Mouse (Mus musculus) ES-Bruce4 (cell line): ENCODE data around the gene Mvk. TPM values are rescaled to one million over a fixed set of nuclear protein-coding genes. Genes with fewer than 3 reads are reported as not detected.

Source experiments
- H3K27ac ChIP-seq: 2 replicates; pipeline ENCODE4 v1.5.1; 2012; ENCODE audit warnings: low read length, inconsistent platforms; ENCODE audit not compliant: insufficient read depth
- H3K27me3 ChIP-seq: 2 replicates; pipeline ENCODE4 v1.6.1; 2012; ENCODE audit warnings: mild to moderate bottlenecking, low read length, inconsistent platforms; ENCODE audit not compliant: control insufficient read depth, poor library complexity, insufficient read depth, severe bottlenecking
- H3K36me3 ChIP-seq: 2 replicates; pipeline ENCODE4 v1.6.1; 2012; ENCODE audit warnings: inconsistent platforms, mild to moderate bottlenecking, low read length, moderate library complexity; ENCODE audit not compliant: control insufficient read depth, poor library complexity, insufficient read depth, severe bottlenecking
- H3K4me1 ChIP-seq: one replicate; pipeline ENCODE4 v1.8.1; 2011; ENCODE audit warnings: low read length; ENCODE audit not compliant: control insufficient read depth, insufficient read depth
- H3K4me3 ChIP-seq: 2 replicates; pipeline ENCODE4 v1.5.1; 2011; ENCODE audit warnings: low read depth, mild to moderate bottlenecking, low read length
- H3K9ac ChIP-seq: 2 replicates; pipeline ENCODE4 v1.6.1; 2012; ENCODE audit warnings: low read depth, mild to moderate bottlenecking, inconsistent platforms; ENCODE audit not compliant: poor library complexity, severe bottlenecking
- H3K9me3 ChIP-seq: replicated peaks from 2 replicates; pipeline ENCODE4 v1.6.1; 2012; ENCODE audit warnings: mild to moderate bottlenecking, low read length, inconsistent platforms; ENCODE audit not compliant: control insufficient read depth, poor library complexity, insufficient read depth, severe bottlenecking
- CTCF ChIP-seq: IDR thresholded peaks from one replicate; pipeline ENCODE4 v1.8.1; 2011; ENCODE audit warnings: low read depth, low read length
- EP300 ChIP-seq: IDR thresholded peaks from 2 replicates; pipeline ENCODE4 v1.6.1; 2011; ENCODE audit warnings: low read depth, low read length; ENCODE audit not compliant: insufficient read depth
- POLR2A ChIP-seq: IDR thresholded peaks from one replicate; pipeline ENCODE4 v1.8.1; 2011; ENCODE audit warnings: low read length; ENCODE audit not compliant: insufficient read depth
- polyA plus RNA-seq: library from polyadenylated mRNA; stranded (reverse); fragments of >200 nt; gene quantifications from 2 replicates; pipeline ENCODE4 v1.2.4, GENCODE M21; 2011; ENCODE audit warnings: low read depth; ENCODE audit not compliant: missing spikeins, insufficient read depth, insufficient read length

Mvk gene
- polyA plus RNA-seq, 1 experiment = 16.7 TPM

GRCm38 (mm10) chr5:114444368-114444692 lies 261 bp downstream of the Mvk start:
- Histone ChIP-seq H3K27ac (no peak overlapping the region), H3K9me3 (no peaks in the 10 kb centered on the region)
- TF ChIP-seq EP300 = no peak
- no peak for TF ChIP-seq CTCF
- no peak for TF ChIP-seq POLR2A

GRCm38 (mm10) chr5:114449011-114449410 lies 4.9 kb downstream of the Mvk start:
- Histone ChIP-seq H3K36me3 (no peaks in the 10 kb centered on the region), H3K4me1 (no peaks in the 10 kb centered on the region)

More at GRCm38 (mm10) chr5:114444368-114444692, 261 bp downstream of the Mvk start:
- Histone ChIP-seq H3K9ac (peak overlapping the region; percentile 90), H3K36me3 (no peaks in the 10 kb centered on the region), H3K27me3 (no peaks in the 10 kb centered on the region), H3K4me1 (no peaks in the 10 kb centered on the region), H3K4me3 (peak overlapping the region; percentile 67)

DNA sequence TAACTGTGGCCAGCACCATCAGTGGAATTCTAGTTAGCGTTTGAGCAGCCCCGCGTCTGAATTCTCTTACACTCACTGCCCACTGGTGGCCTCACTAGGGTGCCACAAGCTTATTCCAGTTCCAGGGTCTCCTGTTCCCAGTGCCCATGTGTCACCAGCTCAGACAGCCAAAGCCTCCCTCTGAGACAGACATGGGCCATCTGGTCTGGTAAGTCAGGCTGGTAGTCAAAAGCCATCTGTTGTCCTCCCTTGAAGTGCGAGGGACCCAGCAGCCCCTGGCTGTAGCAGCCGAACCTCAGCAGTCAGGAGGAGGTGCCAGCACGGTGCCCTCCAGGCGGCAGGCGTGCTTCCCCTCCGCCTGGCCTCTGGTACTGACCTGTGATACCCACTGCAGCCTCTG lies 12.2 kb downstream of the Mvk start:
- H3K27ac ChIP-seq = no peak overlapping the region
- H3K36me3 ChIP-seq = no peaks in the 10 kb centered on the region
- H3K4me1 ChIP-seq = no peaks in the 10 kb centered on the region
- no peak overlapping the region for H3K9ac ChIP-seq
- no peak for TF ChIP-seq POLR2A
- no peak for TF ChIP-seq EP300
- TF ChIP-seq CTCF = no peak
- no peaks in the 10 kb centered on the region for H3K9me3 ChIP-seq
- no peak overlapping the region for H3K4me3 ChIP-seq
- no peaks in the 10 kb centered on the region for H3K27me3 ChIP-seq

More at GRCm38 (mm10) chr5:114449011-114449410, 4.9 kb downstream of the Mvk start:
- Histone ChIP-seq H3K4me3 (no peak overlapping the region), H3K9ac (no peak overlapping the region), H3K9me3 (no peaks in the 10 kb centered on the region), H3K27me3 (no peaks in the 10 kb centered on the region), H3K27ac (no peak overlapping the region)
- TF ChIP-seq CTCF (no peak), EP300 (no peak), POLR2A (no peak)

GRCm38 (mm10) chr5:114456995-114457605 lies 13.0 kb downstream of the Mvk start:
- TF ChIP-seq EP300 = no peak
- TF ChIP-seq CTCF = no peak
- no peak for TF ChIP-seq POLR2A
- Histone ChIP-seq H3K9me3 (no peaks in the 10 kb centered on the region), H3K27ac (no peak overlapping the region), H3K36me3 (no peaks in the 10 kb centered on the region), H3K27me3 (no peaks in the 10 kb centered on the region), H3K4me1 (peaks cover 3% of the 10 kb centered on the region), H3K9ac (no peak overlapping the region), H3K4me3 (no peak overlapping the region)

GRCm38 (mm10) chr5:114461238-114461637 lies 17.2 kb downstream of the Mvk start:
- no peak overlapping the region for H3K4me3 ChIP-seq
- peaks cover 3% of the 10 kb centered on the region for H3K4me1 ChIP-seq
- no peaks in the 10 kb centered on the region for H3K36me3 ChIP-seq

GRCm38 (mm10) chr5:114462067-114463040 lies 18.3 kb downstream of the Mvk start:
- Histone ChIP-seq H3K9me3 (no peaks in the 10 kb centered on the region), H3K4me3 (no peak overlapping the region), H3K27me3 (no peaks in the 10 kb centered on the region), H3K9ac (no peak overlapping the region), H3K36me3 (no peaks in the 10 kb centered on the region), H3K4me1 (peaks cover 3% of the 10 kb centered on the region), H3K27ac (no peak overlapping the region)
- no peak for TF ChIP-seq POLR2A

More at GRCm38 (mm10) chr5:114461238-114461637, 17.2 kb downstream of the Mvk start:
- H3K27me3 ChIP-seq = no peaks in the 10 kb centered on the region
- H3K9ac ChIP-seq = no peak overlapping the region
- H3K27ac ChIP-seq = no peak overlapping the region
- TF ChIP-seq CTCF (peak; percentile 99), POLR2A (no peak), EP300 (peak; percentile 62; the same call in 1 of the 2 replicates)
- H3K9me3 ChIP-seq = no peaks in the 10 kb centered on the region
